Mouse (Mus musculus): ENCODE data around the gene Hmgb1. TPM values are rescaled to one million over a fixed set of nuclear protein-coding genes. Genes with fewer than 3 reads are reported as not detected.

Hmgb1 gene
- polyA plus RNA-seq, 1 experiment from 2014 or later: 1,696 TPM

- WGBS: 18% methylated on average over 20 of the region's 20 CpGs
- Histone ChIP-seq H3K4me2 (peak overlapping the region; percentile 41), H3K4me3 (no peak overlapping the region), H3K27ac (peak overlapping the region; percentile 79), H3K27me3 (no peaks in the 10 kb centered on the region), H3K4me1 (peaks cover 39% of the 10 kb centered on the region), H3K9me3 (0 out of 2 replicates have a peak, but pooled peaks cover 3% of the 10 kb centered on the region), H3K9ac (no peak overlapping the region), H3K36me3 (no peaks in the 10 kb centered on the region)
- ATAC-seq (ENCODE audit: insufficient number of reproducible peaks, insufficient read depth, low FRiP score, low TSS enrichment, low read depth): no peak
Measured at GRCm38 (mm10) chr5:149002034-149002802, 182.1 kb downstream of the Hmgb1 start.

GRCm38 (mm10) chr5:148999802-149000201 is 184.5 kb downstream of the Hmgb1 start:
- 87% methylated on average over 7 of the region's 7 CpGs for WGBS
- Histone ChIP-seq H3K9ac (no peak overlapping the region), H3K36me3 (no peaks in the 10 kb centered on the region), H3K4me1 (peaks cover 45% of the 10 kb centered on the region), H3K27me3 (no peaks in the 10 kb centered on the region), H3K27ac (no peak overlapping the region), H3K9me3 (0 out of 2 replicates have a peak, but pooled peaks cover 3% of the 10 kb centered on the region), H3K4me2 (no peak overlapping the region), H3K4me3 (no peak overlapping the region)
- no peak for ATAC-seq (ENCODE audit: insufficient number of reproducible peaks, insufficient read depth, low FRiP score, low TSS enrichment, low read depth)

- no peak for ATAC-seq (ENCODE audit: insufficient number of reproducible peaks, insufficient read depth, low FRiP score, low TSS enrichment, low read depth)
- peaks cover 3% of the 10 kb centered on the region; the same call in 1 of the 2 replicates for H3K9me3 ChIP-seq
- H3K4me2 ChIP-seq: no peak overlapping the region
- no peak overlapping the region for H3K9ac ChIP-seq
- peaks cover 50% of the 10 kb centered on the region for H3K4me1 ChIP-seq
- H3K36me3 ChIP-seq: no peaks in the 10 kb centered on the region
- no peaks in the 10 kb centered on the region for H3K27me3 ChIP-seq
- no peak overlapping the region for H3K27ac ChIP-seq
- WGBS: 86% methylated on average over 14 of the region's 14 CpGs
- no peak overlapping the region for H3K4me3 ChIP-seq
Measured at GRCm38 (mm10) chr5:148998512-148998911, 185.8 kb downstream of the Hmgb1 start.

GRCm38 (mm10) chr5:148996709-148997037 is 187.6 kb downstream of the Hmgb1 start:
- Histone ChIP-seq H3K27ac (peak overlapping the region; percentile 99), H3K9ac (0 out of 2 replicates have a peak overlapping the region, but pooled peaks have one; percentile 7), H3K4me3 (no peak overlapping the region), H3K9me3 (peaks cover 3% of the 10 kb centered on the region), H3K4me1 (peaks cover 32% of the 10 kb centered on the region), H3K36me3 (peaks cover 5% of the 10 kb centered on the region; the same call in 1 of the 2 replicates), H3K27me3 (no peaks in the 10 kb centered on the region), H3K4me2 (no peak overlapping the region)
- no peak for ATAC-seq (ENCODE audit: insufficient number of reproducible peaks, insufficient read depth, low FRiP score, low TSS enrichment, low read depth)
- WGBS: 33% methylated on average over 4 of the region's 4 CpGs

Other genes with a start within 250 kb of the Hmgb1 start
- gene Gm42791, start 189.3 kb downstream of the Hmgb1 start, polyA plus RNA-seq (2015; fragmentation: Nextera tagmentation; extraction: Ambion mirVana): 1.6 and 2.4 TPM in 2 replicates
- 49.7 and 50.2 TPM in 2 replicates for gene Uspl1, start 139 bp downstream of the Hmgb1 start, polyA plus RNA-seq (2015; fragmentation: Nextera tagmentation; extraction: Ambion mirVana)
- 10.4 TPM in 2 replicates for gene Alox5ap, start 80.3 kb upstream of the Hmgb1 start, polyA plus RNA-seq (2015; fragmentation: Nextera tagmentation; extraction: Ambion mirVana)
- gene Medag, start 227.3 kb upstream of the Hmgb1 start, polyA plus RNA-seq (2015; fragmentation: Nextera tagmentation; extraction: Ambion mirVana): 0.48 and 0.93 TPM in 2 replicates

Measured in embryonic facial prominence, embryonic 13.5 days (tissue).